Mouse (Mus musculus): ENCODE results near the gene Hist1h2bb. TPM values are rescaled to one million over a fixed set of nuclear protein-coding genes. Genes with fewer than 3 reads are reported as not detected.

The Hist1h2bb gene
- polyA plus RNA-seq, 1 experiment from 2014 or later, result 1.2 TPM

DNA sequence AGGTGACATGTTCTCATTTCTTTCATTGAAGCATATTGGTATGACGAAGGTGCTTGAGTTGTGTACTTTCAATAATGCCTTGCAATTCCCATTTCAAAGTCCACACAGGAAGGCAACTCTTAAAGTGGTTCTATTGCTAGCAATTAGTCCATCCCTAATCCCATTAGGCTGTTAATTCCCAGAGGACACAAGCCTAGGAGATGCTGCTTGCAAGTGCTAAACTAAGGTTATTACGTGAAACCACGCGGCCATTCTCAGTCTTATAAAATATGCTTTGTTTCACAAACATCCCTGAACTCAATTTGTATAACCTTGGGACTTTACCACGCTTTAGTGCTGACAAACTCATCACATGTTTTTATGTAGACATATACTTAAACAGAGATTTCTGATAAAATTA, 9.4 kb upstream of the Hist1h2bb start:
- DNase-seq (ENCODE audit: low spot score) (no peak), ATAC-seq (ENCODE audit: low read depth) (no peak)
- Histone ChIP-seq H3K9me3 (ENCODE audit: control insufficient read depth, low read length) (no peaks in the 10 kb centered on the region), H3K27me3 (replicated peaks; ENCODE audit: control insufficient read depth, insufficient read depth, low read length) (no peaks in the 10 kb centered on the region), H3K9ac (ENCODE audit: low read depth, low read length) (no peak overlapping the region), H3K27ac (replicated peaks; ENCODE audit: low read depth, low read length) (no peak overlapping the region), H3K4me3 (ENCODE audit: low read depth, low read length) (no peak overlapping the region), H3K4me1 (ENCODE audit: control insufficient read depth, insufficient read depth, low read length) (peaks cover 14% of the 10 kb centered on the region; the same call in 1 of the 2 replicates), H3K36me3 (ENCODE audit: control insufficient read depth, insufficient read depth, low read length) (no peaks in the 10 kb centered on the region), H3K4me2 (ENCODE audit: low read depth, low read length) (no peak overlapping the region)
- 82% methylated on average over 5 of the region's 5 CpGs for WGBS

DNA sequence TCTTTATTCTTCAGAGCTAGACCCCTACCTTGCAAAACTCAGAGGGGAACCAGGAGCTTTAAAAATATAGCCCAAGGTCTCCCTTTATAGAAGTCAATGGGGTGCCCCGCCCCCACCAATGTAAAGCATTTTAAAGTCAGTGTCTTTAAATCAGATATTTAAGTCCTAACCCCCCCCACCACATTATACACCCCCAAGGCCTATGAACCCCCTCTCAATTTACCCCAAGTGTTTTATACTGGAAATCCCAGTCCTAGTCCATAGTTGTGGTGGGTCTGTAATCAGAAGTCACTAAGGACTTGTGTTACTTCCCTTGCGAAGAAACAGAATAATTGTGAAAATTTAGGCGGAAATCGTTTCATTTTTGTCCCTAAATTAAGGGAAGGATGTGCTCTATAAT, 8.5 kb upstream of the Hist1h2bb start:
- Histone ChIP-seq H3K4me1 (ENCODE audit: control insufficient read depth, insufficient read depth, low read length) (peaks cover 14% of the 10 kb centered on the region; the same call in 1 of the 2 replicates), H3K9me3 (ENCODE audit: control insufficient read depth, low read length) (no peaks in the 10 kb centered on the region), H3K4me2 (ENCODE audit: low read depth, low read length) (peak overlapping the region; percentile 63), H3K27ac (replicated peaks; ENCODE audit: low read depth, low read length) (peak overlapping the region; percentile 95), H3K36me3 (ENCODE audit: control insufficient read depth, insufficient read depth, low read length) (no peaks in the 10 kb centered on the region), H3K9ac (ENCODE audit: low read depth, low read length) (peak overlapping the region; percentile 75), H3K27me3 (replicated peaks; ENCODE audit: control insufficient read depth, insufficient read depth, low read length) (no peaks in the 10 kb centered on the region), H3K4me3 (ENCODE audit: low read depth, low read length) (peak overlapping the region; percentile 49)
- WGBS, result 23% methylated on average over 4 of the region's 4 CpGs
- ATAC-seq (ENCODE audit: low read depth) (no peak), DNase-seq (ENCODE audit: low spot score) (no peak)

DNA sequence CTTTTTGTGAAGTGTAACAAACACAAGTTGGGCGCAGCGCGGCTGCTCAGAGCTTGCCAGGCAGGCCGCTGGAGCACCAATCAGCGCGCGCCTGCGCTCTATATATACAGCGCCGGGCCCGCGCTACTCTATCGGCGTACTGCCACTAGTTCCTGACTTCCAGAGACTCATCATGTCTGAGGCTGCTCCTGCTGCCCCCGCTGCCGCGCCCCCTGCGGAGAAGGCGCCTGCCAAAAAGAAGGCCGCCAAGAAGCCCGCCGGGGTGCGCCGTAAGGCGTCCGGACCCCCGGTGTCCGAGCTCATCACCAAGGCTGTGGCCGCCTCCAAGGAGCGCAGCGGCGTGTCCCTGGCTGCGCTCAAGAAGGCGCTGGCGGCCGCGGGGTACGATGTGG, 7.9 kb upstream of the Hist1h2bb start, which contains the start of gene Hist1h1c:
Gene Hist1h1c, plus strand, starts transcription at position 132 of the 392 bp plus-strand sequence.
- H3K4me1 ChIP-seq (ENCODE audit: control insufficient read depth, insufficient read depth, low read length), result peaks cover 14% of the 10 kb centered on the region; the same call in 1 of the 2 replicates
- H3K36me3 ChIP-seq (ENCODE audit: control insufficient read depth, insufficient read depth, low read length), result no peaks in the 10 kb centered on the region
- peak within 1 kb of the TSS; percentile 75 for H3K9ac ChIP-seq (ENCODE audit: low read depth, low read length)
- WGBS, result 0% methylated on average over 16 of the region's 38 CpGs
- H3K27ac ChIP-seq (replicated peaks; ENCODE audit: low read depth, low read length), result peak within 1 kb of the TSS; percentile 95
- DNase-seq (ENCODE audit: low spot score) (peak; percentile 97), ATAC-seq (ENCODE audit: low read depth) (peak; percentile 92)
- peak within 1 kb of the TSS; percentile 49 for H3K4me3 ChIP-seq (ENCODE audit: low read depth, low read length)
- no peaks in the 10 kb centered on the region for H3K9me3 ChIP-seq (ENCODE audit: control insufficient read depth, low read length)
- H3K4me2 ChIP-seq (ENCODE audit: low read depth, low read length), result peak within 1 kb of the TSS; percentile 63
- H3K27me3 ChIP-seq (replicated peaks; ENCODE audit: control insufficient read depth, insufficient read depth, low read length), result no peaks in the 10 kb centered on the region

DNA sequence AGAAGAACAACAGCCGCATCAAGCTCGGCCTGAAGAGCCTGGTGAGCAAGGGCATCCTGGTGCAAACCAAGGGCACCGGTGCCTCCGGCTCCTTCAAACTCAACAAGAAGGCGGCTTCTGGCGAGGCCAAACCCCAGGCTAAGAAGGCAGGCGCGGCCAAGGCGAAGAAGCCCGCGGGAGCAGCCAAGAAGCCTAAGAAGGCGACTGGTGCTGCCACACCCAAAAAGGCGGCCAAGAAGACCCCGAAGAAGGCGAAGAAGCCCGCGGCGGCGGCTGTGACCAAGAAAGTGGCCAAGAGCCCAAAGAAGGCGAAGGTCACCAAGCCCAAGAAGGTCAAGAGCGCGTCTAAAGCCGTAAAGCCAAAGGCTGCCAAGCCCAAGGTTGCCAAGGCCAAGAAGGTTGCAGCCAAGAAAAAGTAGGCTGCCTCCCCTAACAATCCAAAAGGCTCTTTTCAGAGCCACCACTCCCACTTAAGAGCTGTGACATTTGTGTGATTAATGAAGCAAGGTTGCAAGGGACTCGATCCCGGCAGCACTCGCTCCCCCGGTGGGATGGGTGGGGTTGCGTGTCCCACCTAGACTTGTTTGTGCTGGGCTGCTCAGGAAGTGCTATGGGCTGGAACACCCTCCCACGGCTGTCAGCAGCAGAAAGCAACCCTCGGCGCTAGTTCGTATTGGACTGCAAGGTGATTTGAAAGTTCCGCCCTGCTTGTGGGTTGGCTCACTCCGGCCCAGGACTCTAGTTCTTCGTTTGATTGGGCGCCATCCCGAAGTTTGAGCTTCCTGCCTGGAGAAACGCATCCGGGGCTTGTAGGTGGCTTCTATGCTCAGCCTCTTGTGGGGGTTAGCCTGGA, 7.2 kb upstream of the Hist1h2bb start:
- Histone ChIP-seq H3K4me3 (ENCODE audit: low read depth, low read length) (peak overlapping the region; percentile 49), H3K27me3 (replicated peaks; ENCODE audit: control insufficient read depth, insufficient read depth, low read length) (no peaks in the 10 kb centered on the region), H3K4me2 (ENCODE audit: low read depth, low read length) (peak overlapping the region; percentile 63), H3K9ac (ENCODE audit: low read depth, low read length) (peak overlapping the region; percentile 75), H3K4me1 (ENCODE audit: control insufficient read depth, insufficient read depth, low read length) (peaks cover 14% of the 10 kb centered on the region; the same call in 1 of the 2 replicates), H3K9me3 (ENCODE audit: control insufficient read depth, low read length) (no peaks in the 10 kb centered on the region), H3K27ac (replicated peaks; ENCODE audit: low read depth, low read length) (peak overlapping the region; percentile 95), H3K36me3 (ENCODE audit: control insufficient read depth, insufficient read depth, low read length) (no peaks in the 10 kb centered on the region)
- ATAC-seq (ENCODE audit: low read depth) (peak; percentile 92), DNase-seq (ENCODE audit: low spot score) (peak; percentile 99)
- 1% methylated on average over 39 of the region's 39 CpGs for WGBS

DNA sequence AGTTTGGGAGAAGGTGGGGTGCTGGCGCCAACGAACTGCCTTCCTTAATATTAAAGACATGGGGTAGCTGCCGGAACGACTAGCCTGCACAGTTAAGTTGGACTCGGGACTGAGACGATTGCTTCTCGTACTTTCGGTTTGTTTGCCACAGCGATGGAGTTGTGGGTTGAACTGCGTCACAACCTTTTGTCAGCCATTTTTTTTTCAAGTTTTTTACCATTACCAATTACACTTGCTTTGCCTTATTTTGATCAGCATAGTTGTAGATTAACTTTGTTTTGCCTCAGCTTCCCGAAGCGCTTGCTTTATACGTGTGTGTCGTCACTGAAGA, 6.6 kb upstream of the Hist1h2bb start:
- Histone ChIP-seq H3K4me1 (ENCODE audit: control insufficient read depth, insufficient read depth, low read length) (peaks cover 18% of the 10 kb centered on the region; the same call in 1 of the 2 replicates), H3K9me3 (ENCODE audit: control insufficient read depth, low read length) (no peaks in the 10 kb centered on the region), H3K27ac (replicated peaks; ENCODE audit: low read depth, low read length) (peak overlapping the region; percentile 95), H3K27me3 (replicated peaks; ENCODE audit: control insufficient read depth, insufficient read depth, low read length) (no peaks in the 10 kb centered on the region), H3K4me2 (ENCODE audit: low read depth, low read length) (peak overlapping the region; percentile 63), H3K4me3 (ENCODE audit: low read depth, low read length) (peak overlapping the region; percentile 49), H3K9ac (ENCODE audit: low read depth, low read length) (peak overlapping the region; percentile 75), H3K36me3 (ENCODE audit: control insufficient read depth, insufficient read depth, low read length) (no peaks in the 10 kb centered on the region)
- under 1% methylated on average over 14 of the region's 14 CpGs for WGBS
- DNase-seq (ENCODE audit: low spot score) (no peak), ATAC-seq (ENCODE audit: low read depth) (peak; percentile 23; the same call in 1 of the 2 replicates)

DNA sequence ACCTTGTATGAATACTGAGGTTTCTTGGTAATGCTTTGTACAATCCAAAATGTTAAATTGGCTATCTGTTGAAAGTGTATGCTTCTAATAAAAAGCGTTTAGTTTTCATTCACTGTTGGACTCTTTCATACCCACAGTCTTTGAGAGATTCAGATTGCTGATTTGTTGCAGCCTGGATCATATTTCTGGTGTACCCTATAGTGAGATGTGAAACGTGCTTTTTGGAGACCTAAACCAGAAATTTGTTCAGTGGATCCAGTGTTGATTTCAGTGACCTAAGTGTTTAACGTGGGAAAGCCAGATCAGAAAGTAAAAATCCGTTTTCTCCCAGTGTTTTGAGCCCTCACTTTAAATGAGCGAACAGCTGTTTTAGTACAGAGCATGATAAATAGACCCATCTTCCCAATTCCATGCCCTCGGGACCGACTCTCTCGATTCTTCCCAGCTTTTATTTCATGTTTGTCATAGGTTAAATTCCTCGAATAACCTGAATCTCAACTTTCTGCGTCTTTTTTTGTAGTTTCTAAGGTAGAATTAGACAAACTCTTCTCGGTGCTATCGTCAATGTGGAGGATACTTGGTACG, 6.2 kb upstream of the Hist1h2bb start:
- H3K4me1 ChIP-seq (ENCODE audit: control insufficient read depth, insufficient read depth, low read length), result peaks cover 18% of the 10 kb centered on the region; the same call in 1 of the 2 replicates
- H3K36me3 ChIP-seq (ENCODE audit: control insufficient read depth, insufficient read depth, low read length), result no peaks in the 10 kb centered on the region
- H3K4me3 ChIP-seq (ENCODE audit: low read depth, low read length), result peak overlapping the region; percentile 49
- no peak for ATAC-seq (ENCODE audit: low read depth)
- WGBS, result 21% methylated on average over 13 of the region's 13 CpGs
- peak overlapping the region; percentile 75 for H3K9ac ChIP-seq (ENCODE audit: low read depth, low read length)
- peak; percentile 24 for DNase-seq (ENCODE audit: low spot score)
- H3K27me3 ChIP-seq (replicated peaks; ENCODE audit: control insufficient read depth, insufficient read depth, low read length), result no peaks in the 10 kb centered on the region
- no peaks in the 10 kb centered on the region for H3K9me3 ChIP-seq (ENCODE audit: control insufficient read depth, low read length)
- H3K4me2 ChIP-seq (ENCODE audit: low read depth, low read length), result peak overlapping the region; percentile 63
- peak overlapping the region; percentile 95 for H3K27ac ChIP-seq (replicated peaks; ENCODE audit: low read depth, low read length)

DNA sequence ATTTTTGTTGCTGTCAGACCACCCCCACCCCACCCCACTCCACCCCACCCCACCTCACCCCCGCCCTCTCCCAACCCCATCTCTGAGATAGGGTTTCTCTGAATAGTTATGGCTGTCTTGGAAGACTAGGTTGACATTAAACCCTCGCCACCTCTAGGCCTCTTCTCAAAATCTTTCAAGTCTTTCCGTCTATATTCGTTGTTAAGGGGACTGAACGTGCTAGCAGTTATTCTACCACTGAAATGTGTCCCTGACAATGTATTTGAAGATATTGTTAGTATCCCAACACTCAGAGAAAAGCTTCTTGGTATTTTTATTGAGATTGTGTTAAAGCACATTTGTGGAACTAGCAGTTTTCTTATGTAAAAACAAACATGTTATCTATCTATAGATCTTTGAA, 5.6 kb upstream of the Hist1h2bb start:
- no peak for DNase-seq (ENCODE audit: low spot score)
- Histone ChIP-seq H3K4me1 (ENCODE audit: control insufficient read depth, insufficient read depth, low read length) (peaks cover 18% of the 10 kb centered on the region; the same call in 1 of the 2 replicates), H3K4me2 (ENCODE audit: low read depth, low read length) (peak overlapping the region; percentile 63), H3K36me3 (ENCODE audit: control insufficient read depth, insufficient read depth, low read length) (no peaks in the 10 kb centered on the region), H3K9ac (ENCODE audit: low read depth, low read length) (peak overlapping the region; percentile 75), H3K27ac (replicated peaks; ENCODE audit: low read depth, low read length) (peak overlapping the region; percentile 95), H3K9me3 (ENCODE audit: control insufficient read depth, low read length) (no peaks in the 10 kb centered on the region), H3K4me3 (ENCODE audit: low read depth, low read length) (peak overlapping the region; percentile 49), H3K27me3 (replicated peaks; ENCODE audit: control insufficient read depth, insufficient read depth, low read length) (no peaks in the 10 kb centered on the region)
- ATAC-seq (ENCODE audit: low read depth), result no peak
- 55% methylated on average over 5 of the region's 5 CpGs for WGBS

DNA sequence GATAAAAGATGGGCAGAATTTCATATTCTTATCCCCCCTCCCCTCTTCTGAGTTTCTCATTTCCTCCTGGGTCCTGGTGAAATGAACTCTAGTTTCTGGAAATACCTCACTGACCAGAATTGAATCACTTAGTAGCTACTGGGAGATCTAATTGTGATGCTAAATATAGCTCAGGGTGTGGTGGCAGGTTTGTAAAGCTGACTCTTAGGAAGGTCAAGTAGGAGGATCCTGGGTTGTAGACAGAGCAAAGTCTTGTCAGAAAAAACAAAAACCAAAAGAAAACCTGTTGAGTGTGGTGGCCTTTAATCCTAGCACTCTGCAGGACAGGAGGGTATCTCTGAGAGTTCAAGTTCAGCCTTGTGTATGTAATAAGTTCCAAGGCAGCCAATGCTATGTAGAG, 4.5 kb upstream of the Hist1h2bb start:
- no peak overlapping the region for H3K9ac ChIP-seq (ENCODE audit: low read depth, low read length)
- H3K27ac ChIP-seq (replicated peaks; ENCODE audit: low read depth, low read length), result no peak overlapping the region
- no peaks in the 10 kb centered on the region for H3K27me3 ChIP-seq (replicated peaks; ENCODE audit: control insufficient read depth, insufficient read depth, low read length)
- DNase-seq (ENCODE audit: low spot score) (no peak), ATAC-seq (ENCODE audit: low read depth) (no peak)
- H3K9me3 ChIP-seq (ENCODE audit: control insufficient read depth, low read length), result no peaks in the 10 kb centered on the region
- H3K4me3 ChIP-seq (ENCODE audit: low read depth, low read length), result no peak overlapping the region
- H3K36me3 ChIP-seq (ENCODE audit: control insufficient read depth, insufficient read depth, low read length), result no peaks in the 10 kb centered on the region
- peaks cover 18% of the 10 kb centered on the region; the same call in 1 of the 2 replicates for H3K4me1 ChIP-seq (ENCODE audit: control insufficient read depth, insufficient read depth, low read length)
- H3K4me2 ChIP-seq (ENCODE audit: low read depth, low read length), result no peak overlapping the region

All from embryonic facial prominence, embryonic 14.5 days (tissue).